Mouse (Mus musculus) heart, embryonic 16.5 days (tissue): Measurements from ENCODE around the gene Gm21060. TPM values are rescaled to one million over a fixed set of nuclear protein-coding genes. Genes with fewer than 3 reads are reported as not detected.
"Not testable (repeated sequence)": the region's sequence is repeated elsewhere in the genome, so short reads cannot be mapped to it uniquely, and the experiment has no call there.

ENCODE experiments used
- ATAC-seq: fragments of 200-750 bp; cut with Nextera tagmentation; replicated peaks from 2 replicates; pipeline ENCODE4 v1.8.0; 2017; ENCODE audit warnings: moderate number of reproducible peaks; ENCODE audit not compliant: insufficient read depth, low FRiP score; ENCODE audit errors: extremely low read depth
- H3K27ac ChIP-seq: fragments of 300-500 bp; sonication (generic); 2 replicates; pipeline ENCODE4 v1.5.1; 2014; ENCODE audit warnings: mild to moderate bottlenecking, low read length, control low read depth, moderate library complexity
- H3K27me3 ChIP-seq: fragments of 300-500 bp; sonication (generic); 2 replicates; pipeline ENCODE4 v1.6.1; 2014; ENCODE audit warnings: low read length, mixed read lengths; ENCODE audit not compliant: control insufficient read depth, insufficient read depth
- H3K36me3 ChIP-seq: fragments of 300-500 bp; sonication (generic); 2 replicates; pipeline ENCODE4 v1.6.1; 2014; ENCODE audit not compliant: control insufficient read depth, insufficient read depth
- H3K4me1 ChIP-seq: fragments of 300-500 bp; sonication (generic); 2 replicates; pipeline ENCODE4 v1.6.1; 2014; ENCODE audit warnings: low read length, mixed read lengths; ENCODE audit not compliant: control insufficient read depth, insufficient read depth
- H3K4me2 ChIP-seq: fragments of 300-500 bp; sonication (generic); 2 replicates; pipeline ENCODE4 v1.6.1; 2014; ENCODE audit warnings: low read depth, mild to moderate bottlenecking, control low read depth, low read length
- H3K4me3 ChIP-seq: fragments of 300-500 bp; sonication (generic); 2 replicates; pipeline ENCODE4 v1.5.1; 2014; ENCODE audit warnings: mild to moderate bottlenecking, control low read depth, low read length
- H3K9ac ChIP-seq: fragments of 300-500 bp; sonication (generic); 2 replicates; pipeline ENCODE4 v1.6.1; 2014; ENCODE audit warnings: low read length, control low read depth
- H3K9me3 ChIP-seq: fragments of 300-500 bp; sonication (generic); replicated peaks from 2 replicates; pipeline ENCODE4 v1.6.1; 2016; ENCODE audit warnings: low read length; ENCODE audit not compliant: control insufficient read depth
- WGBS: fragments of 180-500 bp; shearing (Covaris S2); extraction: QIAGEN DNeasy Blood & Tissue Kit; methylation state at CpG from one replicate; pipeline ENCODE4 v1.1.7; 2014; 5-methylcytosine and 5-hydroxymethylcytosine counted together
- polyA plus RNA-seq: library from polyadenylated mRNA; unstranded; fragments of >200 nt; fragmentation: Nextera tagmentation; extraction: Ambion mirVana; gene quantifications from 2 replicates; pipeline ENCODE4 v1.2.1, GENCODE M21; 2015

Gene Gm21060
- polyA plus RNA-seq, 1 experiment from 2014 or later: not detected

DNA sequence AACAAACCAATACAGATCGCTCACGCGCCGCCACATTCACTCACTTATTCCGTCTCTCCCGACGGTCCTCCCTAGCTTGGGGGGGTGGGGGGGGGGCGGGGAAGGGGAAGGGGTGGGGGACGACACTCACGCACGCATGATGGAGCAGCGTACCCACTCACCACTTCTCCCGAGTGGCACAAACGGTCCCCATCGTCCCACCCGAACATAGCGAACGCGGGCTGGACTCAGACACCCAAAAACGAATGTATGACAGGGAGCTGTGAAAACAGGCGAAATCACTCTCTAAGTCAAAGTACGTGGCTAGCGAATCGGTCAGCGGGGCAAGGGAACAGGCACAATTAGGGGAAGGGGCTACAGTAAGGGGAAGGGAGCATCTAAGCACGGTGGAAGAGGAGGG is 30.2 kb downstream of the Gm21060 start:
- Histone ChIP-seq H3K9ac (no peak overlapping the region), H3K4me1 (no peaks in the 10 kb centered on the region), H3K9me3 (no peaks in the 10 kb centered on the region), H3K36me3 (no peaks in the 10 kb centered on the region), H3K27me3 (no peaks in the 10 kb centered on the region), H3K27ac (no peak overlapping the region), H3K4me3 (no peak overlapping the region), H3K4me2 (no peak overlapping the region)
- WGBS: 3% methylated on average over 25 of the region's 26 CpGs
- no peak for ATAC-seq

DNA sequence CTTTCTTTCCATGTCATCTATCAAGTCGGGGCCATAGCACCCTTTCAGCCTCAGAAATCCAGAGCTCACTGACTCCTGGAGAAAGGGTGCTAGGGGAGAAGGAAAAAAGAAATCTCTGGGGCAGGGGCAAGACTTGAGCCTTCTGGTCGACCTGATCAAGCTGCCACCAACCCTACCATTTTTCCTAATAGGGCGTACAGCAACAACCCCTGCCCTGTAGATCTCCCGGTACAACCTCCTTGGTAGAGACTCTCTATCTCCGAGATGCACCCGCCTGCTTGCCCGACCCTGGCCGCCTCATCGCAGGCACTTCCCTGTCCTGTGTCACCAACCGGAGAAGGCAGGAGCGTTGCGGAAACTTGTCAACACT is 30.6 kb downstream of the Gm21060 start:
- Histone ChIP-seq H3K4me1 (no peaks in the 10 kb centered on the region), H3K4me3 (no peak overlapping the region), H3K9me3 (no peaks in the 10 kb centered on the region), H3K4me2 (no peak overlapping the region), H3K27me3 (no peaks in the 10 kb centered on the region), H3K27ac (no peak overlapping the region), H3K36me3 (no peaks in the 10 kb centered on the region), H3K9ac (no peak overlapping the region)
- ATAC-seq: no peak
- WGBS: 1% methylated on average over 12 of the region's 12 CpGs

DNA sequence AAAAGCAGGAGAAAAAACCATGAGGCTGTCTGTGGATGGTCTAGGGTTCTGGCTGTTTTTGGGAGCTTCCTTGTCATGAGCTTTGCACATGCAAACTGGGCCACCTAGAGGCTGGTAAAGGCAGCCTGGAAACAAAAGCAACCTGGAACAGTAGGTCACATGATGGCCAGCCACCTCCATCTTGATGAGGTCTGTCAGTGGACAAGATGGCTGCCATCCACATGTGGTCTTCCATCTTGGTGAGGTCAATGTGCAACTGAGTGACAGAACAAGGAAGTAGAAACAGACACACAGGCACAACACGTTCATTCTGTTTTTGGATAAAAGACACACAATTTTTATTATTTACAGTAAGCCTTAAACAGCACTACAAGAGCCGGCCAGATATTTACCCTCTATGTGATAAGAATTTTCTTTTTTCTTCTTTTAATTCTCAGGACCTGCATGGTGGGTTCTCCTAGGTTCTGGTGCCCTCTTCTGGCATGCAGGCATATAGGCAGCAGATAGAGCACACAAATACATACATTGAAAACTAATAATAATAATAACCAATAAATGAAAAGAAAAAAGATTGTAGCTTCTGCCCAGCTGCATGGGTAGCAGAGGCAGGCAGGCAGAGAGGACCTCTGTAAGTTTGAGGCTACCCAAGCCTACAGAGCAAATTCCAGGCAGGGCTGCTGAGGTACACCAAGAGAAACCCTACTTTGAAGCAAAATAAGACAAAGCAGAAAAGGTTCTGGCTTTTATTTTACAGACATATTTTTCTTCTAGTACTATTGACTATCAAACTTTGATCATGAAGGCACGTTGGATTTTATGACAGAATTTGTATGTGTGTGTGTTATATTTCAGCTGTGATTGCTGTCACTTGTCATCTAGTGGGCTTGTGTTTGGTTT is 31.3 kb downstream of the Gm21060 start:
- 14% methylated on average over 3 of the region's 3 CpGs for WGBS
- Histone ChIP-seq H3K9me3 (no peaks in the 10 kb centered on the region), H3K4me1 (no peaks in the 10 kb centered on the region), H3K4me2 (no peak overlapping the region), H3K27ac (no peak overlapping the region), H3K4me3 (no peak overlapping the region), H3K36me3 (no peaks in the 10 kb centered on the region), H3K9ac (no peak overlapping the region), H3K27me3 (no peaks in the 10 kb centered on the region)
- ATAC-seq: 0 out of 2 replicates have a peak, but pooled peaks have one; percentile 3

DNA sequence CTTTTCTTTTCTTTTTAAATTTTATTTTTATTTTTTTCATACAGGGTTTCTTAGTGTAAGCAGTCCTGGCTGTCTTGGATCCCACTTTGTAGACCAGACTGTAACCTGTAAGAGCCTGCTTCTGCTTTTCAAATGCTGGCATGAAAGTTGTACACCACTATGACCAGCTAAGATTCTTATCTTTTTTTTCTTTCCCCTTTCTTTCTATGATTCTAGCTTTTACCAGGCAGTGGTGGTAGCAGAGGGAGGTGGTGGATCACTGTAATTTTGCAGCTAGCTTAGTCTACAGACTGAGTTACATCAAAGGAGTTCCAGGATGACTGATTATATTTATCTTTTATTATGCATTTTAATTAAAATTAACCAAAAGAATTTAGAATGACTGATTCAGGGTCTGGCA is 31.9 kb downstream of the Gm21060 start:
- Histone ChIP-seq H3K4me2 (no peak overlapping the region), H3K4me3 (no peak overlapping the region), H3K9me3 (no peaks in the 10 kb centered on the region), H3K36me3 (no peaks in the 10 kb centered on the region), H3K27me3 (no peaks in the 10 kb centered on the region), H3K27ac (no peak overlapping the region), H3K4me1 (no peaks in the 10 kb centered on the region), H3K9ac (no peak overlapping the region)
- no peak for ATAC-seq

DNA sequence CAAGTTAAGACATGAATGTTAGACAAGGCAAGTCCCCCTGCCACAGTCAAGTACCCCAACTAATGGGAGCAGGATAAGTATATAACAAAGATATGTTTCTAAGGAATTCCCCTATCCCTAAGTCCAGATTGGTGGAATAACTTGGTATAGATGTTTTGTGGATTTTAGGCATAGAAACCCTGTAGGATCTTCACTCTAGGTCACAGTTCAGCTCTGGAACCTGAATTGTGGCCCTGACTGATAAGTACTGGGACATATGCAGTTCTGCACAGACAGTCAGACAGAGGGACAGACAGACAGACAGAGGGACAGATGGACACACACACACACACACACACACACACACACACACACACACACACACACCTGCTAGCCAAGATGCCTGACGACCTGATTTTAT is 32.6 kb downstream of the Gm21060 start:
- H3K4me1 ChIP-seq: no peaks in the 10 kb centered on the region
- no peaks in the 10 kb centered on the region for H3K9me3 ChIP-seq
- H3K4me2 ChIP-seq: no peak overlapping the region
- no peak overlapping the region for H3K27ac ChIP-seq
- H3K36me3 ChIP-seq: no peaks in the 10 kb centered on the region
- WGBS: 100% methylated on average over 1 of the region's 1 CpGs
- H3K27me3 ChIP-seq: no peaks in the 10 kb centered on the region
- H3K9ac ChIP-seq: no peak overlapping the region
- H3K4me3 ChIP-seq: no peak overlapping the region
- ATAC-seq: no peak

DNA sequence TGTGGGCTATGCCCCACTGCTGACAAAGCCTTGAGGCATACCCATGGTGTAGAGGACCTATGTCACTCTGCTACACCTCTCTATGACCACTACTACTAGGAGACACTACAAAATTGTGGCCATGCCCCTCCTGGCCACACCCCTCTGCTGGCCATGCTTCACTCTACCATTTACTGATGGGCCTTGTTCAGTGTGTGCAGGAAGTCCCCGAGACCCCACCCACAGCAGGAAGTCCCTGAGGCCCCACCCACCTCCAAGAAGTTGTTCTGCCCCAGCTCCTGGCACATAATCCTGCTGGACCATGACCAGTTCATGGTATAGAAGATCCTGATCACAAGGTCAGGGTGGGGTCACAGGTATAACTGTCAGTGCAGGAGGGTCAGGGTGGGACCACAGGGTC is 35.6 kb downstream of the Gm21060 start:
- WGBS: 70% methylated on average over 1 of the region's 1 CpGs
- Histone ChIP-seq H3K27me3 (no peaks in the 10 kb centered on the region), H3K4me1 (no peaks in the 10 kb centered on the region), H3K27ac (no peak overlapping the region), H3K36me3 (no peaks in the 10 kb centered on the region), H3K9me3 (no peaks in the 10 kb centered on the region), H3K4me3 (no peak overlapping the region), H3K9ac (no peak overlapping the region), H3K4me2 (no peak overlapping the region)
- no peak for ATAC-seq

DNA sequence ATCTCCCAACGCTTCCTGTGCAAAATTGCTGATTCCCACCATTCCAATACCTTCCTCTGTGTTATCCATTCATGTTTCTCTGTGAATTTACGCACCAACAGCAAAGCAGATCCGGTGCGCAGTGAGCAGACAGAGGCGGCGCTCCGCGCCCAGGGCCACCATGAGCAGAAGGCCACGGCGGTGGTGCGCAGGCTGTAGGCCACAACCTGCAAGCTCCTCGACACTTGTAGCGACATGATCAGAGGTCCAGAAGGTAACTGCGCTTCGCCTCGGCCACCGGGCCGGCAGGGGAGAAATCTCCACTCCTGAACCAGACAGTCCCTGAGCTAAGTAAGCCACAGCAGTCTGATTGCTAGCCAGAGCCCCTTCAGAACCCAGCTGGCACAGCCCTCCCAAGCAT is 39.1 kb downstream of the Gm21060 start:
- no peaks in the 10 kb centered on the region for H3K4me1 ChIP-seq
- WGBS: 88% methylated on average over 18 of the region's 18 CpGs

DNA sequence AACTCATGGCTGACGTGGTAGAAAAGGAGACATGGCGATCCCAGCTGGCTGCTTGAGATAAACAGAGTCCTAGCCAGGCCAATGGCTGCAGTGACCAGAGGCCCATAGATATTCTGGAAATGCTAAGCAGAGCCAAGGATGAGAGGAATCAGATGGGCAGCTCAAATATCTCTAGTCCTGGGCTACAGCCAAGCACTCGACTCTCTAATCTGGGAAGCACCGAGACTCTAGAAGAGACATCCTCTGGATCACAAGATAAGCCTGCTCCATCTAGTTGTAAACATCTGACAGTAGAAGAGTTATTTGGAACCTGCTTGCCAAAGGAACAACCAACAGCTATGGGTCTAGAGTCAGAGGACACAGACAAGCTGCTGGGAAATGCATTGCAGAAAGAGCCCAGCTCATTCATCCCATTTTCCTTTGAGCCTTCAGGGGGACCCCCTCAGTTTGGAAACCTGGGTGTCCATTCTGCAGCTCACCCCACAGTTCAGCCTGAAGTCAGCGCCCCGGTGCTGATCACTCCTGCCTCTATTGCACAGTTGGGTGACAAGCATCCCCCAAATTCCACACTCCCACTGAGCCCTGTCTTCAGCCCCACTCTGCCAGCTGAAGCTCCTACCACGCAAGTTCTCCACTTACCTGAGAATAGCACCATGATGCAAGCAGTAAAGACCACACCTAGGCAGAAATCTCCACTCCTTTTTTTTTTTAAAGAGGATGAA is 40.5 kb downstream of the Gm21060 start:
- H3K9me3 ChIP-seq: 0 out of 2 replicates have a peak, but pooled peaks cover 4% of the 10 kb centered on the region

More for the DNA sequence above, 39.1 kb downstream of the Gm21060 start:
- no peak overlapping the region for H3K9ac ChIP-seq
- 0 out of 2 replicates have a peak, but pooled peaks cover 4% of the 10 kb centered on the region for H3K9me3 ChIP-seq
- no peaks in the 10 kb centered on the region for H3K36me3 ChIP-seq
- no peak overlapping the region for H3K27ac ChIP-seq
- no peak for ATAC-seq
- H3K4me3 ChIP-seq: no peak overlapping the region
- H3K27me3 ChIP-seq: no peaks in the 10 kb centered on the region
- H3K4me2 ChIP-seq: no peak overlapping the region

DNA sequence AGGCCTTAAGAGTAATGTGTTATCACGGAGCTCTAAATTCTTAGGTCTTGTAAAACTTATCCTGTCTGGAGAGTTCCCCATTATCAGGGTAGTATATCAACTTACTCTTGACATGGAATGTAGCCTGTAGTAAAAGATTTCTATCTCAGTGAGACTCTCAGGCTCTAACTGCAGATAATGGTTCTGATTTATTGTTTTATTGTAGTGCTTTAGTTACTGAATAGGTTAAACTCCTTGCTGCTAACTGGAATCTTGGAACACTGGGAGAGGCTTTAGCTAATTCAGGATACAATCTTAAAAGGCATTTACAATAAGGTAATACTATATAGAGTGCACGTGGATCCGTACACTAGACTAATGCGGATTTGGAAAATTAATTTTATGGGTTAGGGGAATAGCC is 49.5 kb downstream of the Gm21060 start:
- H3K27me3 ChIP-seq, ATAC-seq, H3K9me3 ChIP-seq, H3K4me2 ChIP-seq, H3K4me3 ChIP-seq, H3K27ac ChIP-seq, H3K36me3 ChIP-seq, H3K9ac ChIP-seq, H3K4me1 ChIP-seq: not testable (repeated sequence)
- WGBS: 74% methylated on average over 4 of the region's 4 CpGs

More for the DNA sequence above, 40.5 kb downstream of the Gm21060 start:
- 74% methylated on average over 7 of the region's 7 CpGs for WGBS
- Histone ChIP-seq H3K4me1 (no peaks in the 10 kb centered on the region), H3K27me3 (no peaks in the 10 kb centered on the region), H3K4me2 (no peak overlapping the region), H3K9ac (no peak overlapping the region), H3K36me3 (no peaks in the 10 kb centered on the region), H3K27ac (no peak overlapping the region), H3K4me3 (no peak overlapping the region)
- no peak for ATAC-seq
